Mouse (Mus musculus) heart, embryonic 14.5 days (tissue): ENCODE results near the gene Ctdsp2. TPM values are rescaled to one million over a fixed set of nuclear protein-coding genes. Genes with fewer than 3 reads are reported as not detected.
A peak's percentile ranks its signal among the peaks of the same experiment; 100 is the strongest.

Experiments
- ATAC-seq: fragments of 200-750 bp; cut with Nextera tagmentation; 2 replicates; pipeline ENCODE4 v1.8.0; 2017; ENCODE audit warnings: low read depth, moderate TSS enrichment; ENCODE audit not compliant: insufficient number of reproducible peaks, insufficient read depth, low FRiP score
- H3K27ac ChIP-seq, 2 experiments: fragments of 200-500 bp in 1 of 2; fragments of 300-500 bp in 1 of 2; sonication (generic) in 1 of 2; replicated peaks in 1 of 2; 2 replicates each; pipeline ENCODE4 v1.5.1; 2012 to 2014; ENCODE audit warnings: low read depth in 2 of 2, low read length in 2 of 2, control low read depth in 1 of 2, mild to moderate bottlenecking in 1 of 2, mixed read lengths in 1 of 2; ENCODE audit not compliant: control insufficient read depth in 1 of 2, insufficient read depth in 1 of 2
- H3K27me3 ChIP-seq: fragments of 300-500 bp; sonication (generic); 2 replicates; pipeline ENCODE4 v1.6.1; 2014; ENCODE audit warnings: mild to moderate bottlenecking, low read length, control low read depth; ENCODE audit not compliant: control insufficient read depth, insufficient read depth
- H3K36me3 ChIP-seq: fragments of 300-500 bp; sonication (generic); 2 replicates; pipeline ENCODE4 v1.6.1; 2014; ENCODE audit warnings: mild to moderate bottlenecking, control low read depth, low read length, mixed read lengths; ENCODE audit not compliant: control insufficient read depth, insufficient read depth
- H3K4me1 ChIP-seq, 2 experiments: fragments of 200-500 bp in 1 of 2; fragments of 300-500 bp in 1 of 2; sonication (generic) in 1 of 2; 2 replicates each; pipeline ENCODE4 v1.6.1; 2012 to 2014; ENCODE audit warnings: low read length in 2 of 2, control low read depth in 1 of 2, mixed read lengths in 1 of 2; ENCODE audit not compliant: control insufficient read depth in 2 of 2, insufficient read depth in 2 of 2
- H3K4me2 ChIP-seq: fragments of 300-500 bp; sonication (generic); 2 replicates; pipeline ENCODE4 v1.6.1; 2014; ENCODE audit warnings: mild to moderate bottlenecking, low read length
- H3K4me3 ChIP-seq, 2 experiments: fragments of 200-500 bp in 1 of 2; fragments of 300-500 bp in 1 of 2; sonication (generic) in 1 of 2; 2 replicates each; pipeline ENCODE4 v1.5.1; 2012 to 2014; ENCODE audit warnings: low read length in 2 of 2, mild to moderate bottlenecking in 2 of 2, control low read depth in 1 of 2, low read depth in 1 of 2, moderate library complexity in 1 of 2; ENCODE audit not compliant: control insufficient read depth in 1 of 2, insufficient read depth in 1 of 2
- H3K9ac ChIP-seq: fragments of 300-500 bp; sonication (generic); 2 replicates; pipeline ENCODE4 v1.6.1; 2014; ENCODE audit warnings: mild to moderate bottlenecking, low read length
- H3K9me3 ChIP-seq: fragments of 300-500 bp; sonication (generic); 2 replicates; pipeline ENCODE4 v1.6.1; 2016; ENCODE audit warnings: low read length, control low read depth; ENCODE audit not compliant: control insufficient read depth
- WGBS: fragments of 180-500 bp; shearing (Covaris S2); extraction: QIAGEN DNeasy Blood & Tissue Kit; methylation state at CpG from one replicate; pipeline ENCODE4 v1.1.7; 2014; 5-methylcytosine and 5-hydroxymethylcytosine counted together
- polyA plus RNA-seq: library from polyadenylated mRNA; unstranded; fragments of >200 nt; fragmentation: Nextera tagmentation; extraction: Ambion mirVana; gene quantifications from 2 replicates; pipeline ENCODE4 v1.2.1, GENCODE M21; 2014

Gene Ctdsp2
- polyA plus RNA-seq, 1 experiment from 2014 or later = 64.4 TPM

DNA sequence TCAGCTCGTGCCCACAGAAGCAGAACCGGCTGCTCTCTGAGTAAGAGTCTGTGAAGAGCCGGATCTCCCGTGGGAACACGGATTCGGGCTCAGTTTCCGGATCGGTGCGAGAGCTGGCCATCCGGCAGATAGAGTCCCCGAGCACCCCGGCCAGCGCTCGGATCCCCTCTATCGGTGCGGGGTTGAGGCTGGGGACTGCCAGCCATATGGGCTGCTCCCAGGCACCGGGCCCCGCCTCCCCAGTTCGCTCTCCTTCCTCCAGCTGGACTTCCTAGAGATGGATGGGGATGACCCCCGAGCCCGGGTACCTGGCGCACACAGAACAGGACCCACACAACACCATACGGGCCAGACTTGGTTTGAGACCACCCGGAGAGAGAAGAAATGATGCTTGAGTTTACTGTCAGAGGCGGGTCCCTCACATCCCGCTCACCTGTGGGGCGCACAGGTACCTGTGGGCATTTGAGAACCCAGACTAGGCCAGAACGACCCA, 62.8 kb downstream of the Ctdsp2 start, which contains the start of the genes Mettl1 and Eef1akmt3:
Gene Mettl1 (plus strand): TSS at position 141 of the 493 bp plus-strand sequence.
Gene Eef1akmt3 (minus strand): TSS at position 240 of the 493 bp plus-strand sequence.
- Histone ChIP-seq H3K36me3 (peaks cover 22% of the 10 kb centered on the region), H3K9ac (peak within 1 kb of the TSS; percentile 77), H3K27ac (peak within 1 kb of the TSS; percentile 20 to 50; a peak in 3 of 4 replicates), H3K4me3 (peak within 1 kb of the TSS; percentile 62 to 75), H3K4me1 (peaks cover 0 to 6% of the 10 kb centered on the region in 2 experiments; a peak in 3 of 4 replicates), H3K9me3 (no peaks in the 10 kb centered on the region), H3K4me2 (peak within 1 kb of the TSS; percentile 96), H3K27me3 (peaks cover 8% of the 10 kb centered on the region)
- 0% methylated on average over 28 of the region's 28 CpGs for WGBS
- peak; percentile 26; the same call in 1 of the 2 replicates for ATAC-seq

DNA sequence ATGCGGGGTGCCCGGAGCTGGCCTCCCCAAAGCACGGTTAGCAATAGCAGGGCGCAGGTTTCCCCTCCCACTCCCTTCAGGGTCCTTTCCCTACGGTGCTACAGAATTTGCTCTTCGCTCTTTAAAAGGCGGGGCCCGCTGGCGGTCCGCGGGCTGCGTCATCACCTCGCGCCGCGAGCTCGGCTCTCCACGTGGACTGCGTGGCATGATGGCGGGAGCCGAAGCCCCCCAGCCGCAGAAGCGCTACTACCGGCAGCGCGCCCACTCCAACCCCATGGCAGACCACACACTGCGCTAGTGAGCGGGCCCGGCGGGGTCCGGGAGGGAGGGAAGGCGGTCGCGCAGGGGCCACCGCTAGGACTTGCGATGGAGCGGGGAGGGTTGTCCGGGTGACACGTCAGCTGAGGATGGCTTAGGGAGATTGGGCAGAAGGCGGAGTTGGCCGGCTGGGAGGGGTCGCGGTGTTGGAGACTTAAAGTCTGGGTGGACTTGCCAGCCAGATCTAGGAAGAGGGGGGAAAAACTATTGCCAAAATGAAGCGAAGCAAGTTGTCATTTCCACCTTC, 63.3 kb downstream of the Ctdsp2 start:
- Histone ChIP-seq H3K4me1 (peaks cover 0 to 6% of the 10 kb centered on the region in 2 experiments; a peak in 3 of 4 replicates), H3K9me3 (no peaks in the 10 kb centered on the region), H3K4me2 (peak overlapping the region; percentile 96), H3K4me3 (peak overlapping the region; percentile 62 to 75), H3K27ac (peak overlapping the region; percentile 20 to 50; a peak in 3 of 4 replicates), H3K36me3 (peaks cover 22% of the 10 kb centered on the region), H3K9ac (peak overlapping the region; percentile 77), H3K27me3 (peaks cover 8% of the 10 kb centered on the region)
- WGBS = under 1% methylated on average over 44 of the region's 44 CpGs
- peak; percentile 79 for ATAC-seq

DNA sequence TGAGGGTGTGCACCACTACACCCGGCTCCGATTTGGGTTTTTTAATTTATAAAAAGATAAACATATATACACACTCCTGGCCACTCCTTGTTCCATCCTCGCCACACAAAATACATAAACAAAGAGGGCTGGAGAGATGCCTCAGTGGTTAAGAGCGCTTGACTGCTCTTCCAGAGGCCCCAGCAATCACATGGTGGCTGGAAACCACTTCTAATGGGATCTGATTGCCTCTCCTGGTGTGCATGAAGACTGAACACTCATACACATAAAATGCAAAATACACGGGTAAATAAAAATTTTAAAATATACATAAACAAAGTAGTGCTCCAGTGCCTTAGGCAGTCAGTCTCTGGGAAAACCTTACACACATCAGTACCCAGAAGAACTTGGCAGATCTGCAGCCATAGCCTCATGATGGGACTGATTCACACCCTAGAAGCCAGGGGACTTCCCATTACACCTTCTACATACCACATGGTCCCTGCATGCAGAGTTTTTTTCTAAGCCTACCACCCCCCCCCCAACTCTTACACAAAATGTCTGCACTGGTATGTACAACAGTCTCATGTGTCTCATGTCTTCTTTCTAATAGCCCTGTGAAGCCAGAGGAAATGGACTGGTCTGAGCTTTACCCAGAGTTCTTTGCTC, 64.1 kb downstream of the Ctdsp2 start:
- no peak for ATAC-seq
- Histone ChIP-seq H3K27ac (peak overlapping the region in 1 of 2 experiments; percentile 50; a peak in 2 of 4 replicates), H3K36me3 (peaks cover 22% of the 10 kb centered on the region), H3K4me2 (peak overlapping the region; percentile 96), H3K9ac (peak overlapping the region; percentile 77), H3K9me3 (no peaks in the 10 kb centered on the region), H3K4me3 (peak overlapping the region; percentile 62 to 75), H3K27me3 (peaks cover 11% of the 10 kb centered on the region), H3K4me1 (peaks cover 0 to 6% of the 10 kb centered on the region in 2 experiments; a peak in 3 of 4 replicates)
- WGBS = 20% methylated on average over 5 of the region's 5 CpGs

DNA sequence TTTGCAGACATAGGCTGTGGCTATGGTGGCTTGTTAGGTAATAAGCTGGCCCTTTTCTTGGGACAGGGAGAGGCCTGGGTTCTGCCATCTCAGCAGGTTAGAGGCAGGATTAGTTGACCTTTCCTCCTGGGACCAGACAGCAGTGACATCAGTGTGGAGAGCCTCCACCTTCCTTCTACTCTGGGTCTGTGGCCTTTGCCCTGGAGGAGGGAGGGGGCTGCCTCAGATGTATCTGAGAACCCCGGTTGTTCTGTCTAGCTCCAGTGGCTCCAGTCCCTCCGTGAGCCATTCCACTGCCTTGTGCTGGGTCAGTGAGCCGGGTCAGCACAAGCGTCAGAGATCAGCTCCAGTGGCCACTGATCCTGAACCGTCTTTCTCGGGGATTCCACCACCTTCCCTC, 64.7 kb downstream of the Ctdsp2 start:
- H3K36me3 ChIP-seq = peaks cover 22% of the 10 kb centered on the region
- no peak overlapping the region for H3K9ac ChIP-seq
- no peaks in the 10 kb centered on the region for H3K9me3 ChIP-seq
- H3K27ac ChIP-seq = no peak overlapping the region
- H3K27me3 ChIP-seq = peaks cover 17% of the 10 kb centered on the region
- no peak overlapping the region for H3K4me2 ChIP-seq
- H3K4me1 ChIP-seq = peaks cover 0 to 6% of the 10 kb centered on the region in 2 experiments; a peak in 3 of 4 replicates
- no peak for ATAC-seq
- WGBS = 81% methylated on average over 6 of the region's 6 CpGs
- H3K4me3 ChIP-seq = no peak overlapping the region

DNA sequence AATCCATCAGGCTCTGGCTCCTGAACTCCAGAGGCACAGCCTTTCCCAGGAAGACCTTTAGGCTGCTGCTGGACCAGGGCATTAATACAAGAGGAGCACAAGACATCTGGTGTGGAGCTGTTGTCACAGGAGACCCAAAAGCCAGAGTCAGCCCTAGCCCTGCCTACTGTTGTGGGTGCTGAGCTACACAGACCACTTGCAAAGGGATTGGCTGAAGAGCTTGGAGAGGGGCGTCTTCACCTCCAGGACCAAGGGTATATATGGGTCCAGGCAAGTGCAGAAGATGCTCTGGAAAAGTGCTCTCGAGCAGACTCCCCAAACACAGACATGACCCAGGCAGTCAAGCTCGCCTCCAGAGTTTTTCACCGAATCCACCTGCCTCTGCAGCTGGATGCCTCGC, 69.4 kb downstream of the Ctdsp2 start, which contains the start of gene Cyp27b1:
Gene Cyp27b1 (plus strand): TSS at position 297 of the 400 bp plus-strand sequence.
- peak within 1 kb of the TSS; percentile 47 for H3K4me2 ChIP-seq
- no peak within 1 kb of the TSS for H3K27ac ChIP-seq
- peaks cover 54% of the 10 kb centered on the region for H3K27me3 ChIP-seq
- whole genome bisulfite sequencing = 34% methylated on average over 5 of the region's 5 CpGs
- H3K9me3 ChIP-seq = no peaks in the 10 kb centered on the region
- H3K4me3 ChIP-seq = peak within 1 kb of the TSS in 1 of 2 experiments; percentile 12; a peak in 2 of 4 replicates
- H3K4me1 ChIP-seq = peaks cover 6 to 8% of the 10 kb centered on the region in 2 experiments; a peak in 3 of 4 replicates
- no peak for ATAC-seq
- no peak within 1 kb of the TSS for H3K9ac ChIP-seq
- peaks cover 22% of the 10 kb centered on the region for H3K36me3 ChIP-seq

DNA sequence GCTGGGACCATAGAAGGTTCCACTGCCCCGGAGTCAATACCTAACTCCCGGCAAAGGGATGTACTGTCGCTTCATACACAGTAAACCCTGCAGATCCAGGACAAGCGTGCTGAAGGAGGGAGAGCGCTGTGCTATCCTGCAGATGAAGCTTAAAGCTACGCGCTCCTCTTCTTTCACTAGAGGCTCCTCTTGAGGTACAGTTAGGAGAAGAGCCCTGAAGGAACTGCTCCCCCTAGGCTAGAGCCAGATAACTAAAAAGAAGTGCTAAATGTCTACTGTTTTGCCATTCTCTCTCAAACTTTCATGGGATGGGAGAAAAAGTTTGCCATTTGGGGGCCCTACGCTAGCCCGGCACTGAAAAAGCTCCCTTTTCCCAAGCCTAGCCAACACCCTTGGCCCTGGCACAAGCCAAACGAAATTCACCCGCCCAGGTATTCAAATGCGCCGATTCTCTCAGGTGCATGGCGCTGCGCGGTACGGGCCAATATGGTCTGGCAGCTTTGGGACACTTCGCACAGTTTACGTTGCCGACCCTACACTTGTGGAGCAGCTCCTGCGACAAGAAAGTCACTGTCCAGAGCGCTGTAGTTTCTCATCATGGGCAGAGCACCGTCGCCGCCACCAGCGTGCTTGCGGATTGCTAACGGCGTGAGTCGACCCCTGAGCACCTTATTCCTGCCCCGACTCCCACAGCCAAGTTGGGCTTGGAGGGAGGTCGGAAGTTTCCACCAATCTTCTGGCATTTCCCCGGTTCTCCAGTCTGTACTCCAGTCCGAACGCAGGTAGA, 70.3 kb downstream of the Ctdsp2 start:
- no peak overlapping the region for H3K9ac ChIP-seq
- peaks cover 17% of the 10 kb centered on the region for H3K36me3 ChIP-seq
- no peak for ATAC-seq
- peaks cover 6 to 8% of the 10 kb centered on the region in 2 experiments; a peak in 3 of 4 replicates for H3K4me1 ChIP-seq
- 6% methylated on average over 35 of the region's 35 CpGs for WGBS
- peak overlapping the region; percentile 47 for H3K4me2 ChIP-seq
- H3K27ac ChIP-seq = no peak overlapping the region
- peak overlapping the region in 1 of 2 experiments; percentile 12; a peak in 2 of 4 replicates for H3K4me3 ChIP-seq
- no peaks in the 10 kb centered on the region for H3K9me3 ChIP-seq
- H3K27me3 ChIP-seq = peaks cover 60% of the 10 kb centered on the region
